Mouse (Mus musculus) cerebellum, adult 9-11 months (tissue): ENCODE data around the gene Gm42417.

Experiments used
- DNase-seq: peaks from one replicate; pipeline ENCODE4 v3.0.0; 2022

The Gm42417 gene

DNA sequence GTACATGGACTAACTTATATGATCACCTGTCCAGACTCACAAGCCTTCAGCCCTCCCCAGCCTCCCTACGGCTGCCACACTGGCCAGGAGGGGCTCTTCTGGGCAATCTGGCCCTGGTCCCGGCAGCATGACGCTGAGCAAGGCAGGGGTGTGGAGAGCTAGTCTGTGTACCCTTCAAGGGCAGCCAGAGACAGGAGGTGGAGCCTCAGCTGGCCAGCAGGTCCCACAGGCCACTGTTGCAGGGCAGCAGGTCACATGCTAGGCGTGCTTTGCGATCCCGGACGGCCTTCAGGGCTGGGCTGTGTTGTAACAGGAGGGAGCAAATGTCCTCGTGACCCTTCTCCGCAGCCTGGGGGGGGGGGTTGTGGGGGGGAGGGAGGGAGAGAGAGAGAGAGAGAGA, at the start of gene Gm42417:
Gene Gm42417 (minus strand): TSS at position 244 of the 400 bp plus-strand sequence.
- peak; percentile 45 for DNase-seq

- no peak for DNase-seq
Measured at GRCm38 (mm10) chr1:36587860-36588259, 48.6 kb upstream of the Gm42417 start.

DNA sequence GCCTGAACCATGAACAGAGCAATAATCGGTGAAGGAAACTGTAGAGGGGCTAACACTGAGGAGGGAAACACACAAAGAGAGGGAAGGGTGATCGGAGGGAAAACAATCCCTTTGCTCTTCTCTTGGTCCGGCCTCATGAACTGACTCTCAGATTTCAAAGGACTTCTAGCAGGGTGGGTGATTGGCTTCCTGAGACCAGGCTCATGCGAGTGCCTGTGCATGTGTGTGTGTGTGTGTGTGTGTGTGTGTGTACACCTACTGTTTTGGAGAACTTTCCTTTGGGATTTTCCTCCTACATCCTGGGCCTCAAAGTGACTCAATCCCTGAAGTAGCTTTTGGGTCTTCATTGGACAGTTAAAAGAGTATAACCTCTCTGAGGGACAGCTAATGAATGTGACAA, 47.1 kb upstream of the Gm42417 start:
- DNase-seq = no peak

DNA sequence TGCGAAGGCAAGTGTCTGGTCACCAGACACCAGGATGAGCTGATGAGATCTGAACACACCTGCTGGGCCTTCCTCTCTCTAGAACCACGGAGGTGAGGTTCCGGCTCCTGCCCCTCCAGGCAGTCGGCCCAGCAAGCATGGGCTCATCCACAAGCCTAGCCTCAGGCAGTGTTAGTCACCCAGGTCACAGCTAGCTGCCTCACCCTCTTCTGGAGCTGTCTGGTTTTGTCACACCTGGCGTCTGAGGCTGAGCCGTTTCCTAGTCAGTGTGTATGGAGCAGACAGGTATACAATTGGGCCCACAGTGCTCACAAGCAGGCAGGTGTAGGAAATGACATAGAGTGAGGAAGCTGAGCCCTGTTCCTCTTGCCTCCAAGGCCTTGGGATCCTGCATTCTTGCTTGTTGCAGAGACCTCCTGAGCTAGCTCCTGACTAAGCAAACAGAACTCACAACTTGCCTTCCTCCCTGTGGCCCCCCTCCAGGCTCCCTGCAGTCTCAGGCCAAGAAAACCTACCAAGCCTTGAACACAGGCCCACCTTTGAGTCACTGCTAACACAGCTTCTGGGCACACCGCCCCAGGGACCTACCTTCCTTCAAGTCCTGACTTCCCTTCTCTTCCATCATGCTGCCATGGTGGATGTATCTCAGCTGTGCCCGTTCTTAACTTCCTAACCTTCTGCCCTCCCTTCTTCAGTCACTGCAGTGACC, 44.3 kb upstream of the Gm42417 start:
- DNase-seq = no peak

- DNase-seq = no peak
Measured at GRCm38 (mm10) chr1:36582211-36582610, 43.0 kb upstream of the Gm42417 start.

DNA sequence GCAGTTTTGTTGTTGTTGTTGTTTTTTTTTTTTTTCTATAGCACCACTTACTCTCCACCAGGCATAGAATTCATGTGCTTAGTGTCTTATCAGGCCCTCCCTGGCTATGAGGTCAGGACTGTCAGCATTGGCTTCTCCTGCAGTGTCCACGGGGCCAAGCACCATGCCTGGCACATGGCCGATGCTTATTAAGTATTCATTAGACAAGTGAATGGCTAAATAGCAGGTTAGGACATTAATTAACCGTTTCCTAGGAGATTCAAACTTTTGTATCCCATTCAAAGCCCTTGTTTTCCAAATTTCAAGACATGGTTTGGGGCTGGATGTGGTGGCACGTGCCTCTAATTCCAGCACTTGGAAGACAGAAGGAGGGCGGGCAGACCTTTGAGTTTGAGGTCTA, 42.0 kb upstream of the Gm42417 start:
- DNase-seq = no peak

DNA sequence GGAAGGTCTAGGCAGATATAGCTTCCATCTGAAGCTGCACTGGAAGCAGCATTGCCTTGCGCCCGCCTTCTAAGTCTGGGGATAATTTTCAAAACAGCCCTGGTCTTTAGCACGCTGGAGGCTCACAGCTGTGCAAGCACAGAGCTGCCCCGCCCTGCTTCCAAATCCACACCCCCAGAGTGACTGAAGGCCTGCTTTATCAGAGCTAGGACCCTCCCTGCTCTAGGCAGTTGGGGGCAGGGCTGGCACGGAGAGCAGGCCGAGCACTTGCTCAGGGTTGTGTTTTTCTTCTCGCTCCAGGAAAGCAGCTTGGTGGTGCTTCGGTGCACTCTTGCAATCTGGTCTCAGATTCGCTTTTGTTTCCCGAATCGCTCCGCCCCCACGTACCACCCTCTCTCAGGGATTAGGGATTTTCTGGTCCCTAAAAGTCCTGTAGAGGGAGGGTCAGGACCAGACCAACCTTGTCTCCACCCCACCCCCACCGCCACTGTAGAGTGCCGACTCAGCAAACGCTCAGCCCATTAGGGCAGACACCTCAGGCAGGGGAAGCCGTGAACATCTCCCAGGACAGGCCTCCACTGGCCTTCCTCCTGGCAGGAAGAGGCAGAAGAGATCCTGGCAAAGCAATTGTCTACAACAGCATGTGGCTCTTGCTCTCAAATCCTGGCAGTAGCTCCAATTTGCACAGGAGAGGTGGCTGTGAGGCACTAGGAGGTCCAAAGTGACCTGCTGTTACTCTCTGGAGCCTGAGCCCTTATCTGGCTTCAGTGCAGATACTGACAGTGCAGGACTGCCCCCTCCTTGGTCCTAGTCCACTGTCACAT, 41.4 kb upstream of the Gm42417 start:
- peak; percentile 83 for DNase-seq

DNA sequence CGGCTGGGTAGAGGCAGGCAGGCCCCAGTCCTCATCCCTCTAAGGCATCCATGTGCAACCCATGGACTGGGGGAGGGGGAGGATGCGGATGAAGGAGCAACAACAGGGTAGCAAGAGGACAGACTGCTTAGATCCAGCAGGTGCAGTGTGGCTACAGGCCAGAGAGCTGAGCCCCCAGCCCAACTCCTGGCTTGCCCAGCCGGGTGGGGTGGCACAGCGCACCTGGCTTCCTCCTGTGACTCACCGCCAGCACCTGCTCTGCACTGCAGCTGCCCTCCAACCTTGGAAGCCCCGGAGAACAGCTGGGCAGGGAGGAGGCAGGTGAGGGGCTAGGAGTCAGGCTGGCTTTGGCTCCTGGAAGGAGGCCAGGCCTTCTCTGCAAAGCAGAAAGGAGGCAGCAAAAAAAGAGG, 40.8 kb upstream of the Gm42417 start:
- peak; percentile 60 for DNase-seq

DNA sequence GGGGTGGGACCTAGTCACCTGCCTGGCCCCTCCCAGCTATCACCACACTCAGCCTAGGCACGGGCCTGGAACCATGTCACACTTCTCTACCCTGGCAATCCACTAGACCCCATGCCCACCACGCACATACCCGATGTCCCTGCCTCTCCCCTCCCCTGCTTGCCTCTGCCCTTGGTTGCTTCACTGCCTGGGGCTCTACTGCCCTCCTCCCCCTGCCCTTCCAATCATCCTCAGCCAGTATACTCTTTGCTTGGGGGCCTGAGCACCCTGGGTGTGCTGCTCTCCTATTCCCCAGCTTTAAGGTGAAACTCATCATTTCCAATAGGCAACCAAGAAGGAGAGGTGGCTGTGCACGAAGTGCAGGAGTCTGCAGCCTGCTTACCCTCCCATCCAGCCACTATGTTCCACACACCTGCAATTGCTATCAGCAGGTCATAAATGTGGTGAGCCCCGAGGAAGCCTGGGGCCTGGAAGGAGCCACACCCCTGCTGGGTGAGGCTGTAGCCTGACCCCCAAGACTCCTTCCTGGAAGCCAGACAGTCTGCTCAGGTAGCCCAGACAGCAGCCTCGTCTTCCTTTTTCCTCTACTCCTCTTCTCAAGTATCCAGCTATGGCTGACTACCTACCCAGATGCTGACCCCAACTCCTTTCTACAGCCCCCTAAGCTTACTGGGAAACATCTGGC, 37.9 kb upstream of the Gm42417 start:
- DNase-seq = no peak

GRCm38 (mm10) chr1:36575347-36575746, 36.1 kb upstream of the Gm42417 start:
- no peak for DNase-seq

DNA sequence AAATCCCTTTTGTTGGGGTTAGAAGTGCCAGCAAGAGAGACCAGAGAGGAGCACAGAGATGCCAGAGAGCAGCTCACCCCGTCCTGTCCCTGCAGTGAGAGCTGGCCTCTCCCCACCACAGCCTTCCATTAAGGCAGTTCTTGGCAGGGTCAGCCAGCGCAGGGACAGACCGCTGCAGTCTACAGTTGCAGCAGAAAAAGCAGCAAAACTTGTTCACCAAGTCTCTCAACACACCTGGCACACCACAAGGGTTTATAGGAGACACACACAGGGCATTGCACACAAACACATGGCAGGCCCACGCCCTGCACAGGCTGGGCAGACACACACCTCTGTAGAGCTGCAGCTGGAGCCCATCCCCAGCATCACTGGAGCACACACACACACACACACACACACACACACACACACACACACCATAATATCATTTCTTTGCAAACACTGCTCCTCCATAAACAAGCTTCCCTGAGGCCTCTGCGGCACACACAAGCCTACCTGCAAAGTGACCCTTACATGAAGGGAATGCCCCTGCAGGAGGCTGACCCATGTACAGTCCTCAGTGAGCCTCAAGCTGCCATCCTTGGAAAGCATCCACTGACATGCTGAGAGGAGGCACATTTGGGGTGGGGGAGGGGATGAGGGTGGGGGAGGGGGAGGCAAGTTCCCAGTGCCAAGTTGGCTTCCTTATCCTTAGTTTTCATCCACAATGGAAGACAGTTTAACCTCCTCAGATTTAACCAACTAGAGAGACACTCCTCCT, 35.1 kb upstream of the Gm42417 start:
- DNase-seq = no peak

DNA sequence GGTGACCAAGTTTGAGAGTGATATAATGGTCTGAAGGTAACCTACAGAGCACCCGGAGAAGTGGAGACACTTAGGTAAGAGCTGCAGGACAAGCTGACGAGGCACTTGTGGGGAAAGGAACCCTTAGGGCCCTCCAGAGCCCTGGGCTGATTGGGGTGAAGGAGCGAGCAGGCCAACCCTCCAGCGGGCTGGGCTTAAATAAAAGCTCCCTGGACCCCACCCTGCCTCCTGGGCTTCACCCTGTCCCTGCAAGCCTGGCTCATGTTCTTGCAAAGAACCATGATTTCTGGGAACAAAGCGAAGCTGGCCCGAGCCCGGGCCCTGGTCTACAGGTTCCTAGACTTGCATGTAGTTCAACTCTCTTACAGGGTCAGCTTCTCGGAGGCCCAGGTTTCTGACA, 34.3 kb upstream of the Gm42417 start:
- DNase-seq = no peak

DNA sequence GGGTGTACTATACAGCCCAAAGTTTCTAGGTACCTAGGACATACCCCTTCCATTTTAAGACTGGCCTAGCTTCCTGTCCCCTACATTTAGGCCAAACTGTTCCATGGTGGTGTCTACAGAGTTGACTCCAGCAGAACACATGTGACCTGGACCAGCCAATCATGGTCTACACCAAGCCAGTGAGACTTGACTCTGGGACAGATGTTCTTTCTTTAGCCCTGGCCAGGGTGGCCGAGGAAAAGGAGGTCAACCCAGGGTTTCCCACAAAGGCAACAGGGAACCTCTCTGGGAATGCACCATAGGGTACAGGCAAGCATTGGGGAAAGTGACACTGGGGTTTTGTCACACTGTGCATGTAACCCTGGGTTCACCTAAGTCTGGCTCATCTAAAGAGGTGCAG, 33.5 kb upstream of the Gm42417 start:
- DNase-seq = no peak

GRCm38 (mm10) chr1:36572140-36572700, 33.0 kb upstream of the Gm42417 start:
- no peak for DNase-seq

DNA sequence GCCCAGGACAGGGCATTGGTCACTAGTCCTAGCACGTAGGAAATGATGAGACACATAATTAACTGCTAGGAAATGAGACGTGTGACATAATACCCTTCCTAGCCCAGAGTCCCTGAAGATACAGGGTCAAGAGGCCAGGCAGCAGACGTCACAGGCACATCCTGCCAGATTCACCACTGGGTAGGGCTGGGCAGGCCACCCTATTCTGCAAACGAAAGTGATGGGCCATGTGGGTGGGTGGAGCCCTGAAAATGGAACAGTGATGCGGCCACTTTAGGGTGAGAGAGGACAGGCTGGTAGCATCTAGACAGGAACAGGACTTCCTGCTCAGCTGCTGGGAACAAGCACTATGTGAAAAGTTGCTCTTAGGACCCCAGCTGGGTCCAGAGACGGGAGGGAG, 32.4 kb upstream of the Gm42417 start:
- no peak for DNase-seq

DNA sequence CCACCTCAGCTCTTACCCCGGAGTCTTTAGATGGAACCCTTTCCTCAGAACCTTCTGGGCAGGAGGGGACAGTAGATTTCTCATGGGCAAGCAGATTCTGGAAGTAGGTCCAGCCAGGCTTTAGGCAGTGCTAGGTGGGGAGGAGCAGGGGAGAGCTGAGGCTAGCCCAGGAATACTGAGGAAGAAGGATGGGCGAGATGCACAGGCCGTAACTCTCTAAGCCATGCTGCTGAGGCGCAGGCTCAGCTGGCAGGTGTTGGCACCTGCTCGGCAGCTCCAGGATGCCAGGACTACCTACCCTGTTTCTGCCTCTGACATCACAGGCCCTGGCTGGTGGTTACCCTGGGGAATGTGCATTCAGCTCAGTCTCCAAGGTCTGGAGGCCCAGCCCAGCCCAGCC, 31.1 kb upstream of the Gm42417 start:
- DNase-seq = no peak

GRCm38 (mm10) chr1:36569694-36570276, 30.6 kb upstream of the Gm42417 start:
- no peak for DNase-seq

- DNase-seq = no peak
Measured at GRCm38 (mm10) chr1:36568776-36569175, 29.5 kb upstream of the Gm42417 start.

- DNase-seq = no peak
Measured at GRCm38 (mm10) chr1:36567818-36568603, 28.8 kb upstream of the Gm42417 start.

DNA sequence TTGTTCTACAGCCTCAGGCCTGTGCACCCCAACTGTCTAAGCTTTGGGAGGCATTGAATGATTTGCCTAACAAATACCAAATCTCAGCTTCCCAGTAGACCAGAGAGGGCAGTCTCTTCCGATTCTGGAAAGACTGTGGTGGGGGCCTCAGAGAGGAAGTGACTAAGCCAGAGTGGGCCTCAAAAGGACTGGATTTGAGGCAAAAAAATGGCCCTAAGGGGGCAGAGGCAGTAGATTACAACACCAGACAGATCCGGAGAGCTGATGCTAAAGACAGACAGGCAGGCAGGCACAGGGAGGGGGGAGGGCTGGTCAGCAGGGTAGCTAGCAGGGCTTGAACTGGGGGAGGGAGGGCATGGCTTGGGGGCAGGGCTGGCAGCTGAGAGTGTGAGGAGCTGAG, 27.2 kb upstream of the Gm42417 start:
- DNase-seq = no peak

- DNase-seq = no peak
Measured at GRCm38 (mm10) chr1:36564101-36564500, 24.9 kb upstream of the Gm42417 start.
